Mouse (Mus musculus) stomach, embryonic 15.5 days (tissue): ENCODE measurements around the gene Polr1e. TPM values are rescaled to one million over a fixed set of nuclear protein-coding genes. Genes with fewer than 3 reads are reported as not detected.
"Not testable (repeated sequence)": the region's sequence is repeated elsewhere in the genome, so short reads cannot be mapped to it uniquely, and the experiment has no call there.

Experiments used
- ATAC-seq: fragments of 200-750 bp; cut with Nextera tagmentation; 2 replicates; pipeline ENCODE4 v1.8.0; 2017; ENCODE audit warnings: low read depth, moderate number of reproducible peaks, moderate TSS enrichment; ENCODE audit not compliant: insufficient read depth, low FRiP score
- H3K27ac ChIP-seq: fragments of 300-500 bp; sonication (generic); 2 replicates; pipeline ENCODE4 v1.5.1; 2015; ENCODE audit warnings: mild to moderate bottlenecking, inconsistent platforms
- H3K27me3 ChIP-seq: fragments of 300-500 bp; sonication (generic); replicated peaks from 2 replicates; pipeline ENCODE4 v1.6.1; 2015; ENCODE audit warnings: inconsistent platforms
- H3K36me3 ChIP-seq: fragments of 300-500 bp; sonication (generic); 2 replicates; pipeline ENCODE4 v1.6.1; 2015; ENCODE audit warnings: inconsistent platforms
- H3K4me1 ChIP-seq: fragments of 300-500 bp; sonication (generic); 2 replicates; pipeline ENCODE4 v1.6.1; 2015; ENCODE audit warnings: inconsistent platforms
- H3K4me2 ChIP-seq: fragments of 300-500 bp; sonication (generic); 2 replicates; pipeline ENCODE4 v1.6.1; 2015; ENCODE audit warnings: mild to moderate bottlenecking, inconsistent platforms
- H3K4me3 ChIP-seq: fragments of 300-500 bp; sonication (generic); replicated peaks from 2 replicates; pipeline ENCODE4 v1.5.1; 2015; ENCODE audit warnings: inconsistent platforms
- H3K9ac ChIP-seq: fragments of 300-500 bp; sonication (generic); 2 replicates; pipeline ENCODE4 v1.6.1; 2015; ENCODE audit warnings: inconsistent platforms
- H3K9me3 ChIP-seq: fragments of 300-500 bp; sonication (generic); 2 replicates; pipeline ENCODE4 v1.6.1; 2016; ENCODE audit warnings: inconsistent platforms
- WGBS: fragments of 180-500 bp; shearing (Covaris S2); methylation state at CpG from one replicate; pipeline ENCODE4 v1.1.7; 2015; 5-methylcytosine and 5-hydroxymethylcytosine counted together
- polyA plus RNA-seq: library from polyadenylated mRNA; unstranded; fragments of >200 nt; fragmentation: Nextera tagmentation; extraction: Ambion mirVana; gene quantifications from 2 replicates; pipeline ENCODE4 v1.2.1, GENCODE M21; 2015

Polr1e gene
- polyA plus RNA-seq, 1 experiment from 2014 or later = 37.4 TPM

DNA sequence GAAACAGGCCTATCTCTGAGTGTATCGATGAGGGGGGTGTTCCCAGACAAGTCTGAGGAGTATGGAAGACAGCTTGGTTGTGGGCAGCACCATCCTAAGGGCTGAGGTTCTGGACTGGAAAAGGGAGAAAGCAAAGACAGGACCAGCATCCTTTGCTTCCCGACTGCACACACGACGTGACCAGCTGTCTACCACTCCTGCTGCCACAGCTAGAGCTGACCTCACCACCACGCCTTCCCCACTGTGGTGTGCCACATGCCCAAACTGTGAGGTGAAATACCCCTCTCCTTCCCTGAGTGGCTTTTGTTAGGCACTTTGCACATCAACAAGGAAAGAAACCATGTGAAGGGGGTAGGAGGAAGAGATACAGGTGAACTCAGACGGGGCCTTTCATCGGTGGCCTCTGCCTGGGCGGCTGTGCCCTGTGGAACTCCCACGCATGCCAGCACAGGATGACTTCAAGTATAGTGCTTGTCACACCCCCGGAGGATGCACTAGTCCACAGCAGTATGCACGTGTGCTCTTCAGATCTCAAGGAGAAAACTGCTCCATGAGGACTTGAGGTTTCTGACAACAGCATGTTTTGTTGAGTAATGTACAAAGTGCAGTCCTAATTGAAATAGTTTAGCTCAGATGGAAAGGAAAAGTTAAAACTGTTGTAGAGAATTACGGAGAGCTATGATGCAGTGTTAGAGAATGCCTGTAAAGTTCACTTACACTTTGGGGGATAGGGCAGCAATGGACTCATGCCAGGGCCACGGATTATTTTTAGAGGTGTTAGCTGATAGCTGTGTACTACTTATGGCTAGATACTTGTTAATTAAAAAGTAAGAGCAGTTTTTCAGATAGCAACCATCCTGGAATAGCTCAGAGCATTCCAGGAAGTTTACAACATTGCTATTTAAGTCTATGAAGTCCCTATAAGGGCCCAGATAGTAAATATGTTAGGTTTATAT is 19.4 kb downstream of the Polr1e start:
- Histone ChIP-seq H3K9me3 (no peaks in the 10 kb centered on the region), H3K36me3 (peaks cover 24% of the 10 kb centered on the region), H3K4me3 (no peak overlapping the region), H3K9ac (no peak overlapping the region), H3K27ac (no peak overlapping the region), H3K4me1 (peaks cover 6% of the 10 kb centered on the region; the same call in 1 of the 2 replicates), H3K4me2 (no peak overlapping the region), H3K27me3 (no peaks in the 10 kb centered on the region)
- no peak for ATAC-seq
- WGBS = 86% methylated on average over 13 of the region's 13 CpGs

DNA sequence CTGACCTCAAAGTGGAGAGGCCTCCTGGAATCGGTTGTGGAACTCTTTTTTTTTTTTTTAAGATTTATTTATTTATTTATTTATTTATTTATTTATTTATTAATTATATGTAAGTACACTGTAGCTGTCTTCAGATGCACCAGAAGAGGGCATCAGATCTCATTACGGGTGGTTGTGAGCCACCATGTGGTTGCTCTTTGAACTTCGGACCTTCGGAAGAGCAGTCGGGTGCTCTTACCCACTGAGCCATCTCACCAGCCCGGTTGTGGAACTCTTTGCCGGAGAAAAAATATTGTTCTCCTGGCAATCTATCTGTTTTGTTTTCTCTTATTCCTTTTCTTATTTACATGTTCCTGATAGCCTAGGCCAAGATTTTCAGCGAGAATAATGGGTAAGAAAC is 20.5 kb downstream of the Polr1e start:
- H3K9me3 ChIP-seq, ATAC-seq, H3K4me1 ChIP-seq, H3K4me3 ChIP-seq, H3K4me2 ChIP-seq, H3K27me3 ChIP-seq, H3K27ac ChIP-seq, H3K9ac ChIP-seq: not testable (repeated sequence)
- WGBS = 63% methylated on average over 8 of the region's 8 CpGs
- H3K36me3 ChIP-seq = peaks cover 24% of the 10 kb centered on the region

- not testable (repeated sequence) for ATAC-seq, H3K4me2 ChIP-seq, H3K4me1 ChIP-seq, H3K4me3 ChIP-seq, H3K27me3 ChIP-seq, H3K27ac ChIP-seq, H3K9me3 ChIP-seq, H3K9ac ChIP-seq
- peaks cover 21% of the 10 kb centered on the region for H3K36me3 ChIP-seq
- WGBS = 89% methylated on average over 7 of the region's 7 CpGs
Observed at GRCm38 (mm10) chr4:45039546-45039945, 21.2 kb downstream of the Polr1e start.

- no peak for ATAC-seq
- Histone ChIP-seq H3K9me3 (no peaks in the 10 kb centered on the region), H3K4me2 (no peak overlapping the region), H3K4me3 (no peak overlapping the region), H3K9ac (no peak overlapping the region), H3K36me3 (peaks cover 20% of the 10 kb centered on the region), H3K27ac (no peak overlapping the region), H3K27me3 (no peaks in the 10 kb centered on the region), H3K4me1 (no peaks in the 10 kb centered on the region)
- 75% methylated on average over 7 of the region's 7 CpGs for WGBS
Observed at GRCm38 (mm10) chr4:45040795-45041194, 22.4 kb downstream of the Polr1e start.

DNA sequence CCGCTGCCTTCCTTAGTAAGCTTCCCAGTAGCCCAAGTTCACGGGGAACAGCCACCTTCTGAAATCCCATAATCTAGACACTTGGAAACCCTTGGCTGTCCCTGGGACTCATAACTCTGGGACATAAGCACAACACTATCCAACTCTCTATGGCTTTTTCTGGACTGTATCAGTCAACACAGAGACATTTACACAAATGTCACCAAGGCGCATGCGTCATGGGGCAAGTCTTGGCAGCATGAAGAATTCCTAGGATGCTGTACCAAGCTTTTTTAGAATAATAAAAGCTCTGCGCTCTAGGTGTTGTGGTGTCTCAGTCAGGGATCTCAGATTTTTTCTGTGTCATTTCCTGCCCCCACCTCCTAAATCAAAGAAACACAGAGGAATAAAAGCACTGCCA is 28.3 kb downstream of the Polr1e start:
- Histone ChIP-seq H3K27me3 (no peaks in the 10 kb centered on the region), H3K27ac (no peak overlapping the region), H3K4me3 (no peak overlapping the region), H3K4me1 (no peaks in the 10 kb centered on the region), H3K9ac (no peak overlapping the region), H3K36me3 (peaks cover 5% of the 10 kb centered on the region; the same call in 1 of the 2 replicates), H3K4me2 (no peak overlapping the region), H3K9me3 (no peaks in the 10 kb centered on the region)
- ATAC-seq = no peak
- 92% methylated on average over 5 of the region's 5 CpGs for WGBS

DNA sequence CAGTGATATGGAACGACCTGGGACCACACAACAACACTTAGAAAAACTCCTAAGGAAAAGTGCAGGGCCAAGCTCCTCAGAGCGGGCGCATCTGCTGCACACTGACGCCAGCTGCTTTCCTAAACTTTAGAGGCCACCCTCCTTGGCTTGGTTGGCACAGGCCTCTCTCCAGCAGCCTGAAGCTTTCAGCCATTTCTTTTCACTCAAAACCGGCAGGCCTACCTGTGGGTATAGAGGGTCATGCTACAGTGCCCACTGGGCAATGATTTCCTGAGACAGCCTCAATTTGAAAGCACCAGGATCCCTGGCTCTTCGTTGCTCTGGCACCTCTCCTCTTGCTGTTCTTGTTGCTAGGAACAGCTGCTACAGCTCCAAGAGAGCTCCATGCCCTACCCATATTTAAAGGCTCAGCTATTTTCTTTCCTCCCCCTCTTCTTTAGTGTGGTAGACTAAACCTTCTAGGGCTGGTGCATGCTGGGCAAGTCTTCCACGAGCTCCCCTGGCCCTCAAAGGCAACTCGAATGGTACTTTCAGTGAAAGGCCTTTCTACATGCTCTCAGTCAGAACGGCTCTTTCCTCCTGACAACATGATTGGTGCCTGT is 29.0 kb downstream of the Polr1e start:
- Histone ChIP-seq H3K9ac (no peak overlapping the region), H3K9me3 (no peaks in the 10 kb centered on the region), H3K4me2 (no peak overlapping the region), H3K27me3 (no peaks in the 10 kb centered on the region), H3K27ac (no peak overlapping the region), H3K36me3 (no peaks in the 10 kb centered on the region; the same call in 1 of the 2 replicates), H3K4me3 (no peak overlapping the region), H3K4me1 (no peaks in the 10 kb centered on the region)
- 84% methylated on average over 9 of the region's 9 CpGs for WGBS
- ATAC-seq = no peak

DNA sequence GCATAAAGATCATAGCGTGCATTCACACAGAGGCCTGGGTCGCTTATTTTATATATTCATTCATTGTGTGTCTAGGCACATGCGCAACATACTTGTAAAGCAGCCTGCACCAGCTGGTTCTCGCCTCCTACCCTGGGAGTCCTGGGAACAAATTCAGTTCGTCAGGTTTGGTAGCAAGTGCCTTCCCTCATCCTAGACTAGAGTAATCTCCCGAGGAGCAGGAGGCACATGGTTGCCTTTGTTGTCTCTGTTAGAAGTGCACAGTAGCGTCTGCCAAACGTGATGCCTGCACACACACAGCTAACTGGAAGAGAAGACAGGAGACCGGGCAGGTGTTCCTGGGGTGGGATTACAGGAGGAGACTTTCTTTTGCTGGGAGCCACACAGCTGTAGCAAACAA is 29.6 kb downstream of the Polr1e start:
- Histone ChIP-seq H3K27ac (no peak overlapping the region), H3K4me2 (no peak overlapping the region), H3K9ac (no peak overlapping the region), H3K4me3 (no peak overlapping the region), H3K36me3 (no peaks in the 10 kb centered on the region; the same call in 1 of the 2 replicates), H3K9me3 (no peaks in the 10 kb centered on the region), H3K4me1 (no peaks in the 10 kb centered on the region), H3K27me3 (no peaks in the 10 kb centered on the region)
- no peak for ATAC-seq
- 79% methylated on average over 9 of the region's 9 CpGs for WGBS

DNA sequence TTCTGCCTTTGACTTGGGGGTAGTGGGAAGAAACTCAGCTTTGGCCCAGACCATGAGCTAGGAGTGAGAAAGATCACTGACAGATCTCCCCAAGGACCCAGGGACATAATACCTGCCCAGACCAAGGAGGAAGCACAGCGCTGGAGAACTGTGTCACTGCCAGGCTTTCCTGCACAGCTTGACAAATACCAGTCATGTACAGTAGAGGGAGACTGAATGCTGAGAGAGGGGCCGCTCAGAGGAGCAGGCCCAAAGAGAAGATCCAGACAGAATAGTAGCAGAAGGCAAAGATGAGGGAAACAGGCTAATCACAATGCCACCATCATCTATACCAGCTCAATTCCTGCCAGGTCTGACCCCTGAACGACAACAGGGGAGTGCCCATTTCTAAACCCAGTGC is 36.5 kb downstream of the Polr1e start:
- H3K9ac ChIP-seq = no peak overlapping the region
- no peak overlapping the region for H3K4me3 ChIP-seq
- ATAC-seq = no peak
- no peak overlapping the region for H3K27ac ChIP-seq
- peaks cover 12% of the 10 kb centered on the region; the same call in 1 of the 2 replicates for H3K36me3 ChIP-seq
- no peaks in the 10 kb centered on the region for H3K9me3 ChIP-seq
- WGBS = 59% methylated on average over 3 of the region's 3 CpGs
- no peak overlapping the region for H3K4me2 ChIP-seq
- H3K4me1 ChIP-seq = no peaks in the 10 kb centered on the region
- H3K27me3 ChIP-seq = no peaks in the 10 kb centered on the region

DNA sequence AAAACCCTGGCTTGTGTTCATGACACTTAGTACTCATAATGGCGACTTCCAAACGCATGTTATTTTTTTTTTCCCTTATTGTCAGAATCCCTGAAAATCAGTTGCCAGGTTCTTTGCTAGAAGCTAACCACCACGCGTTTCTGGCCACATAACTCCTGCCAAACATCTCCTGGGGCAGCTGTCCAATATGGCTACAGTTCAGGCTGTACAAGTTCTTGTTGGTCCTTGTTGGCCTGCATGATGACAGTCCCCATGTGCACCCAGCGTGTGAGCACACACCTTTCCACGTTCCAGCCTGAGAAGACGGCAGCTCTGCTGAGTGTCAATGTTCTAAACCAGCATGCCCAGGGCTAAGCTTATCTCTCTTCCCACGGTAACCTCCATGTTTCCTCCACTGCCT is 37.1 kb downstream of the Polr1e start:
- H3K9me3 ChIP-seq = no peaks in the 10 kb centered on the region
- no peak overlapping the region for H3K27ac ChIP-seq
- no peak overlapping the region for H3K4me3 ChIP-seq
- ATAC-seq = no peak
- H3K4me2 ChIP-seq = no peak overlapping the region
- 79% methylated on average over 8 of the region's 8 CpGs for WGBS
- H3K4me1 ChIP-seq = no peaks in the 10 kb centered on the region
- H3K36me3 ChIP-seq = peaks cover 12% of the 10 kb centered on the region; the same call in 1 of the 2 replicates
- no peak overlapping the region for H3K9ac ChIP-seq
- H3K27me3 ChIP-seq = no peaks in the 10 kb centered on the region

GRCm38 (mm10) chr4:45063836-45064235 is 45.5 kb downstream of the Polr1e start:
- H3K4me1 ChIP-seq, H3K9me3 ChIP-seq, H3K27ac ChIP-seq, ATAC-seq, H3K4me3 ChIP-seq, H3K4me2 ChIP-seq, H3K27me3 ChIP-seq, H3K9ac ChIP-seq: not testable (repeated sequence)
- WGBS = 95% methylated on average over 1 of the region's 1 CpGs
- H3K36me3 ChIP-seq = peaks cover 11% of the 10 kb centered on the region; the same call in 1 of the 2 replicates

DNA sequence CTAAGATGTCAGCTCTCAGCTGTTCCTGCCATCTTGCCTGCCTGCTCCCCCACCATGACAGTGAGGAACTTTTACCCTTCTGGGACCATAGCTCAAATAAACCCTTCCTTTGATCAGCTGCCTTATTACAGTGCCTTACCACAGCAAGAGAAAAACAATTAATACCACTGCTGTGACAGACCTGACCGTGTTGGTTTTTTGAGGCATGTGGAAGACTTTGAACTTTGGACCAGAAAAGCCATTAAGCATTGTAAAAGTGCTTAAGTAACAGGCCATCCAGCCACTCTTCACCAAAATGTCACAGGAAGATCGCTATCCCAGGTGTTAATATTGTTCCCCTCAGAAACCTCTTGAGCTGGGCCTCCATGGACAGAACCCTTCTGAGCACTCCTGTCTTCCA is 46.2 kb downstream of the Polr1e start:
- no peak for ATAC-seq
- Histone ChIP-seq H3K36me3 (peaks cover 10% of the 10 kb centered on the region; the same call in 1 of the 2 replicates), H3K4me3 (no peak overlapping the region), H3K27me3 (no peaks in the 10 kb centered on the region), H3K4me1 (no peaks in the 10 kb centered on the region), H3K27ac (no peak overlapping the region), H3K4me2 (no peak overlapping the region), H3K9ac (no peak overlapping the region), H3K9me3 (no peaks in the 10 kb centered on the region)
- WGBS = 72% methylated on average over 2 of the region's 2 CpGs

DNA sequence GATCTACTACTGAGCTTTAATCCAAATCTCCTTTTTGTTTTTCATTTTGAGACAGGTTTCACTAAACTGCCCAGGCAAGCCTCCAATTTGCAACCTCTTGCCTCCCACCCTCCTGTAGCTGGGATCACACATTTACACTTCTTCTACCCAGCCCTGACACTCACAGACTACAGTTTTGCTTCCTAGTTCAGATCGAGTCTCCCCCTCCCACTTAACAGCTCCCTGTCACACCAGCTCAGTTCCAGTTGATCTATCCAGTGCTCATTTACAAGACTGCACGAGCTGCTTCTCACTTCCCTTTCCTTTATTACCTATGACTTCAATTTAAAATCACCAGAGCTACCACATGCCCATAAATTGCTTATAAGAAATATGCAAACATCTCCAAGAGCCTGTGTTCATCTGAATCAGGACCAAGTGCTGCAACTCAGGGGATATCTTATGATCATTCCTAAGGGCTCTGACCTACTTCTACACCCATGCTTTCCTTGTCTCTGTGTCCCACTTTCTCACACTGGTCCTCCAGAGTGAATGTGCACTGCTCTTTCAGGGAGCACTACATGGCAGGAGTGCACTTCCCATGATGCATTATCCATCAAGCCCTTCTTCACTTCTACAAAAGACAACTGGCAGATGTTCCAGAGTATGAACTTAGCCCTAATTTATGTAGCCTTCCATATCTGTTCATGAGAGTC is 47.8 kb downstream of the Polr1e start:
- Histone ChIP-seq H3K27me3 (no peaks in the 10 kb centered on the region), H3K36me3 (peaks cover 5% of the 10 kb centered on the region; the same call in 1 of the 2 replicates), H3K9ac (no peak overlapping the region), H3K27ac (no peak overlapping the region), H3K4me1 (no peaks in the 10 kb centered on the region), H3K4me3 (no peak overlapping the region), H3K9me3 (no peaks in the 10 kb centered on the region), H3K4me2 (no peak overlapping the region)
- no peak for ATAC-seq
- WGBS = 37% methylated on average over 2 of the region's 2 CpGs
